ENCODE assay signal across 23 mouse cellular contexts in genomic region chr6:111060004-111060403, GRCm38 (mm10).
"Had no signal": no experiment of that assay in that cellular context is flagged by ENCODE, and none has a peak within 500 bp of the region (broad histone marks: within the 10 kb centered on the region; RNA-seq: fewer than 3 reads in every experiment).

No protein-coding gene starts in this region.

- H3K9ac ChIP-seq: heart, embryonic 13.5 days; heart, embryonic 15.5 days; kidney, embryonic 15.5 days; limb, embryonic 13.5 days; limb, embryonic 15.5 days; liver, embryonic 12.5 days; liver, embryonic 14.5 days had no signal

- H3K4me3 ChIP-seq: heart, adult 2 months; heart, embryonic 13.5 days; heart, embryonic 15.5 days; kidney, embryonic 15.5 days; limb, embryonic 13.5 days; limb, embryonic 15.5 days; liver, embryonic 12.5 days had no signal

- H3K4me2 ChIP-seq: heart, embryonic 11.5 days; heart, embryonic 13.5 days; heart, embryonic 15.5 days; kidney, embryonic 15.5 days; limb, embryonic 13.5 days; limb, embryonic 15.5 days; liver, embryonic 12.5 days had no signal

- H3K9me3 ChIP-seq: heart, embryonic 13.5 days; heart, embryonic 15.5 days; kidney, embryonic 15.5 days; limb, embryonic 13.5 days; limb, embryonic 15.5 days had no signal

- DNase-seq: gastrocnemius, postnatal 14 days; gastrocnemius, postnatal 36 days; heart, adult 11 months; heart, adult 2 months; heart, postnatal 14 days; heart, postnatal 36 days; kidney, adult 11 months; kidney, adult 2 months; kidney, adult 9 months; kidney, postnatal 14 days; kidney, postnatal 36 days; layer of hippocampus, adult 9-11 months; layer of hippocampus, postnatal 36 days had no signal

- H3K27me3 ChIP-seq: heart, embryonic 13.5 days; heart, embryonic 15.5 days; kidney, embryonic 15.5 days; limb, embryonic 13.5 days; limb, embryonic 15.5 days; liver, embryonic 12.5 days had no signal

- H3K27ac ChIP-seq: heart, adult 2 months; heart, embryonic 13.5 days; heart, embryonic 15.5 days; kidney, embryonic 15.5 days; kidney, postnatal 0 days; limb, embryonic 13.5 days; limb, embryonic 15.5 days; liver, embryonic 12.5 days; liver, embryonic 14.5 days had no signal

- H3K36me3 ChIP-seq: heart, embryonic 13.5 days; heart, embryonic 15.5 days; kidney, embryonic 15.5 days; limb, embryonic 13.5 days; limb, embryonic 15.5 days; liver, embryonic 12.5 days had no signal

- ATAC-seq: intestine, embryonic 16.5 days; liver, embryonic 12.5 days had no signal

- H3K4me1 ChIP-seq: heart, embryonic 13.5 days; heart, embryonic 15.5 days; kidney, embryonic 15.5 days; limb, embryonic 13.5 days; limb, embryonic 15.5 days; liver, embryonic 12.5 days had no signal
